Mouse (Mus musculus) cerebellum, adult 2 months (tissue): ENCODE measurements around the gene Zic2.

ENCODE experiments used
- CTCF ChIP-seq: fragments of 200-500 bp; IDR thresholded peaks from 2 replicates; pipeline ENCODE4 v1.5.1; 2011; ENCODE audit warnings: low read depth, mild to moderate bottlenecking, control low read depth, low read length, moderate library complexity, borderline replicate concordance; ENCODE audit not compliant: insufficient read depth
- POLR2A ChIP-seq: fragments of 200-500 bp; IDR thresholded peaks from 2 replicates; pipeline ENCODE4 v1.6.1; 2011; ENCODE audit warnings: low read length, control low read depth, borderline replicate concordance; ENCODE audit not compliant: insufficient read depth

GRCm38 (mm10) chr14:122467926-122468841 is 7.1 kb upstream of the Zic2 start:
- TF ChIP-seq CTCF, result no peak
- no peak for TF ChIP-seq POLR2A
